Mouse (Mus musculus) hindbrain, embryonic 11.5 days (tissue): ENCODE measurements around the gene Frem1. TPM values are rescaled to one million over a fixed set of nuclear protein-coding genes. Genes with fewer than 3 reads are reported as not detected.

Experiments used
- ATAC-seq: fragments of 200-750 bp; cut with Nextera tagmentation; 2 replicates; pipeline ENCODE4 v1.8.0; 2017; ENCODE audit warnings: mild to moderate bottlenecking, moderate TSS enrichment, moderate library complexity; ENCODE audit not compliant: low FRiP score
- DNase-seq: peaks from one replicate; pipeline ENCODE4 v3.0.0-alpha.2; 2015; ENCODE audit warnings: low spot score
- H3K27ac ChIP-seq: fragments of 300-500 bp; sonication (generic); 2 replicates; pipeline ENCODE4 v1.5.1; 2014; ENCODE audit warnings: mild to moderate bottlenecking, low read depth, low read length
- H3K27me3 ChIP-seq: fragments of 300-500 bp; sonication (generic); 2 replicates; pipeline ENCODE4 v1.6.1; 2014; ENCODE audit warnings: mild to moderate bottlenecking, low read length, moderate library complexity, mixed read lengths; ENCODE audit not compliant: control insufficient read depth, insufficient read depth
- H3K36me3 ChIP-seq: fragments of 300-500 bp; sonication (generic); 2 replicates; pipeline ENCODE4 v1.6.1; 2014; ENCODE audit warnings: mild to moderate bottlenecking, low read length, moderate library complexity, mixed read lengths; ENCODE audit not compliant: control insufficient read depth, insufficient read depth
- H3K4me1 ChIP-seq: fragments of 300-500 bp; sonication (generic); replicated peaks from 2 replicates; pipeline ENCODE4 v1.6.1; 2014; ENCODE audit warnings: low read length, mixed read lengths; ENCODE audit not compliant: control insufficient read depth, insufficient read depth
- H3K4me2 ChIP-seq: fragments of 300-500 bp; sonication (generic); replicated peaks from 2 replicates; pipeline ENCODE4 v1.6.1; 2014; ENCODE audit warnings: mild to moderate bottlenecking, low read depth, low read length
- H3K4me3 ChIP-seq: fragments of 300-500 bp; sonication (generic); 2 replicates; pipeline ENCODE4 v1.5.1; 2014; ENCODE audit warnings: low read depth, low read length
- H3K9ac ChIP-seq: fragments of 300-500 bp; sonication (generic); 2 replicates; pipeline ENCODE4 v1.6.1; 2014; ENCODE audit warnings: low read depth, low read length
- H3K9me3 ChIP-seq: fragments of 300-500 bp; sonication (generic); 2 replicates; pipeline ENCODE4 v1.6.1; 2016; ENCODE audit warnings: low read length; ENCODE audit not compliant: control insufficient read depth
- WGBS: fragments of 180-500 bp; shearing (Covaris S2); extraction: QIAGEN DNeasy Blood & Tissue Kit; methylation state at CpG from one replicate; pipeline ENCODE4 v1.1.7; 2014; 5-methylcytosine and 5-hydroxymethylcytosine counted together
- polyA plus RNA-seq: library from polyadenylated mRNA; unstranded; fragments of >200 nt; fragmentation: Nextera tagmentation; extraction: Ambion mirVana; gene quantifications from 2 replicates; pipeline ENCODE4 v1.2.1, GENCODE M21; 2014

Frem1 gene
- polyA plus RNA-seq, 1 experiment from 2014 or later, result 6.4 TPM

- Histone ChIP-seq H3K27ac (no peak overlapping the region), H3K4me3 (no peak overlapping the region), H3K4me1 (no peaks in the 10 kb centered on the region), H3K9me3 (no peaks in the 10 kb centered on the region), H3K4me2 (no peak overlapping the region), H3K36me3 (no peaks in the 10 kb centered on the region), H3K27me3 (no peaks in the 10 kb centered on the region), H3K9ac (no peak overlapping the region)
- ATAC-seq, result no peak
- DNase-seq, result no peak
- WGBS, result 81% methylated on average over 2 of the region's 2 CpGs
These were observed 37.6 kb downstream of the Frem1 start for GRCm38 (mm10) chr4:83014538-83014937.

- 90% methylated on average over 5 of the region's 5 CpGs for WGBS
- no peaks in the 10 kb centered on the region for H3K9me3 ChIP-seq
- ATAC-seq (no peak), DNase-seq (no peak)
- H3K27me3 ChIP-seq, result no peaks in the 10 kb centered on the region
- no peak overlapping the region for H3K4me3 ChIP-seq
- H3K36me3 ChIP-seq, result no peaks in the 10 kb centered on the region
- no peak overlapping the region for H3K9ac ChIP-seq
- no peak overlapping the region for H3K4me2 ChIP-seq
- no peaks in the 10 kb centered on the region for H3K4me1 ChIP-seq
- no peak overlapping the region for H3K27ac ChIP-seq
These were observed 48.1 kb downstream of the Frem1 start for GRCm38 (mm10) chr4:83004086-83004485.

GRCm38 (mm10) chr4:82992042-82992441, 60.1 kb downstream of the Frem1 start:
- H3K9ac ChIP-seq, result no peak overlapping the region
- no peak overlapping the region for H3K4me2 ChIP-seq
- no peaks in the 10 kb centered on the region for H3K4me1 ChIP-seq
- DNase-seq (no peak), ATAC-seq (no peak)
- no peak overlapping the region for H3K4me3 ChIP-seq
- WGBS, result 96% methylated on average over 3 of the region's 3 CpGs
- H3K27ac ChIP-seq, result no peak overlapping the region
- H3K36me3 ChIP-seq, result no peaks in the 10 kb centered on the region
- H3K27me3 ChIP-seq, result no peaks in the 10 kb centered on the region
- no peaks in the 10 kb centered on the region for H3K9me3 ChIP-seq

- no peaks in the 10 kb centered on the region for H3K27me3 ChIP-seq
- ATAC-seq, result no peak
- DNase-seq, result no peak
These were observed 61.0 kb downstream of the Frem1 start for GRCm38 (mm10) chr4:82990973-82991695.

GRCm38 (mm10) chr4:82972381-82972780, 79.8 kb downstream of the Frem1 start:
- ATAC-seq, result no peak
- no peak overlapping the region for H3K27ac ChIP-seq

More at GRCm38 (mm10) chr4:82990973-82991695, 61.0 kb downstream of the Frem1 start:
- Histone ChIP-seq H3K36me3 (no peaks in the 10 kb centered on the region), H3K4me2 (no peak overlapping the region), H3K9me3 (no peaks in the 10 kb centered on the region), H3K4me3 (no peak overlapping the region), H3K4me1 (no peaks in the 10 kb centered on the region), H3K9ac (no peak overlapping the region), H3K27ac (no peak overlapping the region)
- 69% methylated on average over 7 of the region's 7 CpGs for WGBS

GRCm38 (mm10) chr4:82970901-82971648, 81.1 kb downstream of the Frem1 start:
- no peak overlapping the region for H3K4me2 ChIP-seq
- DNase-seq (no peak), ATAC-seq (no peak)
- H3K9ac ChIP-seq, result no peak overlapping the region
- no peaks in the 10 kb centered on the region for H3K9me3 ChIP-seq
- no peak overlapping the region for H3K27ac ChIP-seq
- no peaks in the 10 kb centered on the region for H3K36me3 ChIP-seq
- H3K4me1 ChIP-seq, result no peaks in the 10 kb centered on the region
- 92% methylated on average over 12 of the region's 12 CpGs for whole genome bisulfite sequencing
- no peaks in the 10 kb centered on the region for H3K27me3 ChIP-seq
- no peak overlapping the region for H3K4me3 ChIP-seq

More at GRCm38 (mm10) chr4:82972381-82972780, 79.8 kb downstream of the Frem1 start:
- H3K36me3 ChIP-seq, result no peaks in the 10 kb centered on the region
- H3K9ac ChIP-seq, result no peak overlapping the region
- H3K9me3 ChIP-seq, result no peaks in the 10 kb centered on the region
- H3K4me2 ChIP-seq, result no peak overlapping the region
- no peak overlapping the region for H3K4me3 ChIP-seq
- no peaks in the 10 kb centered on the region for H3K27me3 ChIP-seq
- H3K4me1 ChIP-seq, result no peaks in the 10 kb centered on the region
- WGBS, result 61% methylated on average over 4 of the region's 4 CpGs
- DNase-seq, result no peak

- no peak for ATAC-seq
- Histone ChIP-seq H3K4me2 (no peak overlapping the region), H3K4me1 (no peaks in the 10 kb centered on the region), H3K4me3 (no peak overlapping the region), H3K27ac (no peak overlapping the region), H3K9ac (no peak overlapping the region), H3K9me3 (no peaks in the 10 kb centered on the region), H3K36me3 (no peaks in the 10 kb centered on the region), H3K27me3 (no peaks in the 10 kb centered on the region)
- DNase-seq, result no peak
- WGBS, result 73% methylated on average over 1 of the region's 1 CpGs
These were observed 91.1 kb downstream of the Frem1 start for GRCm38 (mm10) chr4:82961024-82961423.

- H3K9me3 ChIP-seq, result no peaks in the 10 kb centered on the region
- WGBS, result 75% methylated on average over 14 of the region's 14 CpGs
- no peaks in the 10 kb centered on the region for H3K27me3 ChIP-seq
- no peaks in the 10 kb centered on the region for H3K4me1 ChIP-seq
- H3K4me3 ChIP-seq, result no peak overlapping the region
- H3K27ac ChIP-seq, result peak overlapping the region; percentile 8; the same call in 1 of the 2 replicates
- H3K4me2 ChIP-seq, result no peak overlapping the region
- DNase-seq (no peak), ATAC-seq (peak; percentile 70)
- no peak overlapping the region for H3K9ac ChIP-seq
- no peaks in the 10 kb centered on the region for H3K36me3 ChIP-seq
These were observed 94.2 kb downstream of the Frem1 start for GRCm38 (mm10) chr4:82957827-82958538.
